Mouse (Mus musculus) left cerebral cortex, postnatal 25 days (tissue): Measurements from ENCODE around the gene Plekhh3. TPM values are rescaled to one million over a fixed set of nuclear protein-coding genes. Genes with fewer than 3 reads are reported as not detected.

Source experiments
- DNase-seq, 2 experiments: peaks; one replicate each; pipeline ENCODE4 v3.0.0; 2022; ENCODE audit warnings: low spot score in 2 of 2, mixed read lengths in 1 of 2
- intact Hi-C: fragments of 180-260 bp; cut with DNase I; formaldehyde crosslinking; loops from one replicate; pipeline ENCODE4 v1.15.1; 2025
- total RNA-seq, 2 experiments: library from RNA; stranded (reverse); gene quantifications; 2 replicates each; pipeline ENCODE4 v1.2.3; 2021

Plekhh3 gene
- total RNA-seq: 10 to 100 TPM in 1 of 2 experiments, 1 to 10 TPM in 1; 8.8 to 11.5 TPM

- peak; percentile 95 to 99 for DNase-seq
- intact Hi-C loops: loop anchor here (2.0 kb wide), 1 partner anchor 50 kb away; no protein-coding TSS in a partner anchor
Observed at GRCm38 (mm10) chr11:101170811-101171610, at the start of gene Plekhh3. Plekhh3 (minus strand) TSS chr11:101171351.

DNA sequence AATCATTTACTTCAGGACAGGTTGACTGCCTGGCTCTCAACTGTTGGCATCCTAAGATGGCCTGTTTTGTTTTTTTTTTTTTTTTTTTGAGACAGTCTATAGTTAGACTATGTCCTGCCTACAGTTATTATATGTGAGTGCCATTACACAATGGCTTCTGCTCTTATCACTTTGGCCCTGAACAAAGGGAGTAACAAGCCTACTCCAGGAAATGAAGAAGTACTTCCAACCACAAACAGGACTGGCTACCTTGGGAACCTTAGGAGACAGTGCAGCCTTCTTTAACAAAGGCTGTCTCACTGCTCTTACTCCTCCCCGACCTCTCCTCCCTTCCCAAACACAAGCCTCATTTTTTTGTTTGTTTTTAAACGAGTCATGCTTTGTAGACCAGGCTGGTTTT is 49.7 kb upstream of the Plekhh3 start:
- intact Hi-C loops: no loop called here
- no peak for DNase-seq

DNA sequence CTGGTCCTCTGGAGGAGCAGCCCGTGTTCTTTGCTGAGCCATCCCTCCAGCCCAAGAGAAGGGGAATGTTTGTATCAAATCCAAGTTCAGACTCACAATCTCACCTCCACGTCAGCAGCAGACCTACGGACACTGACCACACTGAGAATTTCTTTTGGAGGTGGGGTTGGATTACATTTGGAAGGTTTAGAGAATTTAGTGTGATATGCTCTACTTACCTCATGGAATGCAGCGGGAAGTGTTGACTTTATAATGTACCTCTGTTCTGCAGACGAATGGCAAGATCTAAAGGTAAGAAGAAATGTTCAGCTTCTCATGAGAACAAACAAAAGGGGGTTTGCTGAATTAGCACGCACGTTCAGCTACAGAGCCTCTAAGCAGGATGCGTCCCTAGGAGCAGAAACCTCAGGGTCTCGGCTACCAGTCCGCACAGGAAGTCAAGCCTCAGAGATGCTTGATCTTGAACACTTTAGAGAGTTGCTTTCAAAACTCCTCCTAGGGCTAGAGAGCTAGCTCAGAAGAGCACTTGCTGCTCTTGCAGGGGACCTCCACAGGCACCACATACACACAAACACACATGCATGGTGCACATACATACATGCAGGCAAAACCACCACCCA is 47.4 kb upstream of the Plekhh3 start:
- no peak for DNase-seq
- intact Hi-C loops: no loop called here

DNA sequence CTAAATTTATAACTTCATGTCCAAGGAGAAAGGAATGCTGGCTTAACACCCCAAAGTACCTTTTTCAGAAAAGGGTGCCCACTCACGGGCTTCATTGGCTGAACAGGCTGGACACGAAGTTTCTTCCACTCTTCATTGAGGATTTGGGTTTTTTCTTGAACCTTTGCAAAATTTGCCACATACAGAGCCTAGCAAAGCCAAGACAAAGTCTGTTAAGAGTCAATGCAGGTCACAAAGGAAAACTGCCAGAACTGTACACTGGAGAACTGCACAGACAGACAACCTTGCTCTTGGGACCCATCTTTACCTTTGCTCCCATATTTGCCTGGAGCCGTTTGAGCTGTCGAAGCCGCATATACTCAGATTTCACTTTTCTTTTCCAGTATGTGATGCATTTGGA is 45.8 kb upstream of the Plekhh3 start:
- intact Hi-C loops: no loop called here
- no peak for DNase-seq

GRCm38 (mm10) chr11:101211970-101212369 is 40.8 kb upstream of the Plekhh3 start:
- intact Hi-C loops: loop anchor here (1.0 to 5.0 kb wide), 3 partner anchors 38 to 185 kb away; partner anchors contain the start of gene Becn1
- peak; percentile 36 to 78 for DNase-seq

GRCm38 (mm10) chr11:101200986-101201385 is 29.8 kb upstream of the Plekhh3 start:
- intact Hi-C loops: no loop called here
- peak in 1 of 2 experiments; percentile 74 for DNase-seq

DNA sequence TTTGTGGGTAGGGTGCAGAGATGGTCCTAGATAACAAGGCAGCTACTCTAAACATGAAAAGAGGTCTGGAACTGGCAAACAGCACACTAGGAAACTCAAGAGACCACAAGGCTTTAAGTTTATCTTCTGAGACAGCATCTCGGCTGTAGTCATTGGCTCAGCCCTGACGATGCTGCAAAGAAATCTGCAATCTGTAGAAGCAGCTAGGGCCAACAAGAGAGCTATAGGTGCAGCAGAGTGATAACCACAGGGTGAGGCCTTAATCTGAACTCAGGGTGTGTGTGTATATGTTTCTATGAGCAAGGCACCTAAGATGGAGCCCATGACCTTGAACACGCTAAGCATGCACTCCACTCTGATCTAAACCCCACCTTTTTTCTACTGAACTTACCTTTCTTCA is 28.4 kb upstream of the Plekhh3 start:
- no peak for DNase-seq
- intact Hi-C loops: no loop called here

DNA sequence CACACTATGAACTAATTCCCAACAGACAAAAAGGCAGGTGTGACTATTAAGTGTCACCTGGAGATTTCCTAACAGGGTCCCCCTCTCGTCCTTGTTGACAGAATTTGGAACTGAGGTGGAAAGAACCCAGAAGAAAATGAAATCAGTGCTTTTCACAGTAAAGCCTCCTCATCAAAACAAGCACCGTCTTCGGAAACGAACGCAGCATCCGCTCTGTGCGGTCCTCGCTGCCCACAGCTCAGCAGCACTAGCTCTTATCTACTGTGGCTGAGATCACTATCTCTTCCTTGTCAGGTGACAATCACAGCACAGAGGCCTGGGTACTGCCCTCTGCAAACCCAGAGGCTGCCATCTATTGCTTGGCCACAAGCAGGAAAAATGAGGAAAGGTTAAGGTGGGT is 25.0 kb upstream of the Plekhh3 start:
- DNase-seq: no peak

DNA sequence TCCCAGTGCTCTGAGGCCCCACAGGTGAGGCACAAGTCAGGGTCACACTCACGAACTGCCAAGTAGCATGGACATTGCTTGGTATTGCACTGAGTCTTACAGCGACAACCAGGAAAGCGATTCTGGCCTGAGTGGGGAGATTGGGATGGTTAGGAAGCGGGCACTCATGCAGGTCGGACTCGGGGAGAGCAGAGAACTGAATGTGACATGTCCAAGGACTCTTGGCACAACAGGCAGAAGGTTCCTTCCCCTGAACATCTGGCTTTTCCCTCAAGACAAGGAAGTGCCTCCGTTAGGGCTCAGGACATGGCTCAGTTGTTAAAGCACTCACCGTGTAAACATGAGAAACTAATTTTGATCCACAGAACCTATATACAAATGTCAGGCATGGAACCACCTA is 24.4 kb upstream of the Plekhh3 start:
- intact Hi-C loops: no loop called here
- DNase-seq: no peak

More for the DNA sequence above, 25.0 kb upstream of the Plekhh3 start:
- intact Hi-C loops: no loop called here

GRCm38 (mm10) chr11:101195101-101195500 is 23.9 kb upstream of the Plekhh3 start:
- intact Hi-C loops: no loop called here
- no peak for DNase-seq

GRCm38 (mm10) chr11:101194643-101195042 is 23.5 kb upstream of the Plekhh3 start:
- DNase-seq: no peak
- intact Hi-C loops: no loop called here

GRCm38 (mm10) chr11:101194137-101194536 is 23.0 kb upstream of the Plekhh3 start:
- intact Hi-C loops: no loop called here
- DNase-seq: no peak

GRCm38 (mm10) chr11:101193076-101193475 is 21.9 kb upstream of the Plekhh3 start:
- DNase-seq: no peak
- intact Hi-C loops: no loop called here

GRCm38 (mm10) chr11:101192646-101193045 is 21.5 kb upstream of the Plekhh3 start:
- intact Hi-C loops: no loop called here
- DNase-seq: no peak

- intact Hi-C loops: no loop called here
- DNase-seq: no peak
Observed at GRCm38 (mm10) chr11:101191919-101192470, 20.8 kb upstream of the Plekhh3 start.

GRCm38 (mm10) chr11:101190913-101191907 is 20.1 kb upstream of the Plekhh3 start:
- no peak for DNase-seq

GRCm38 (mm10) chr11:101190181-101190912 is 19.2 kb upstream of the Plekhh3 start:
- intact Hi-C loops: no loop called here
- no peak for DNase-seq

More at GRCm38 (mm10) chr11:101190913-101191907, 20.1 kb upstream of the Plekhh3 start:
- intact Hi-C loops: no loop called here

DNA sequence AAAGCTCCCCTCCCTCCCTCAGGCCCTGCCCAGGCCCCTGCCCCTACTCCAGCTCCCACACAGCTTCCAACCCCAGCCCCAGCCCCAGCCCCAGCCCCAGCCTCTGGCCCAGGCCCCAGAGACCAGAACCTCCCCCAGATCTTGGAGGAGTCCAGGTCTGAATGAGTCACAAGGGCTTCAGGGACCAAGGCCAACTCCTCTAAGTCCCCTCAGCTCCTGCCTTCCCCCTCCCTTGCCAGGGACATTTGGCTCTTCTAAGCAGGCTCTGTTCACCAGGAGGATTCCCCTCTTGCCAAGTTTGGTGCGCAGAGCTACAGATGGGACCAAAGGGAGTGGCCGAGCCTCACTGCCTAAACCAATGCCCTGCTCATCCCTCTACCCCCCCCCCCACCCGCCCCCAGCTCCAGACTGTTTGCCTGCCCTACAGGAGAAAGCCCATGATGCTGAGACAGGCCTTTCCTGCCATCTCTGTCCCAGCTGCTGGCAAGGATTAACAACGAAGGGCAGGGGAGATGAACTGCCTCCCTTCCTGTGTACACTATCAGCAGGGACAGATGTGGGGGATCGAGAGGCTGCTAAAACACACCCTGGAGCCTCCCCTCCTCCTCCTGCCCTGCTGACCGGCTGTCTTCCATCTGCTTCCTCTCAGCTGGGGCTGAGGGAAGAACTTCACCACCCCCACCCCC is 18.5 kb upstream of the Plekhh3 start:
- peak in 1 of 2 experiments; percentile 70 for DNase-seq
- intact Hi-C loops: no loop called here
